Mouse (Mus musculus) Muller cell, postnatal 12 days (primary cell): ENCODE measurements at regions not wholly inside any gene's neighbourhood (a gene's known extent, or its start where the extent isn't known, plus 50 kb on each side); places are given as distances from the start of the nearest gene placed in this dataset.
"Not testable (repeated sequence)": the region's sequence is repeated elsewhere in the genome, so short reads cannot be mapped to it uniquely, and the experiment has no call there.

Source experiments
- DNase-seq: peaks from one replicate; pipeline ENCODE4 v3.0.0-alpha.2; 2015; ENCODE audit errors: inconsistent ontology term

DNA sequence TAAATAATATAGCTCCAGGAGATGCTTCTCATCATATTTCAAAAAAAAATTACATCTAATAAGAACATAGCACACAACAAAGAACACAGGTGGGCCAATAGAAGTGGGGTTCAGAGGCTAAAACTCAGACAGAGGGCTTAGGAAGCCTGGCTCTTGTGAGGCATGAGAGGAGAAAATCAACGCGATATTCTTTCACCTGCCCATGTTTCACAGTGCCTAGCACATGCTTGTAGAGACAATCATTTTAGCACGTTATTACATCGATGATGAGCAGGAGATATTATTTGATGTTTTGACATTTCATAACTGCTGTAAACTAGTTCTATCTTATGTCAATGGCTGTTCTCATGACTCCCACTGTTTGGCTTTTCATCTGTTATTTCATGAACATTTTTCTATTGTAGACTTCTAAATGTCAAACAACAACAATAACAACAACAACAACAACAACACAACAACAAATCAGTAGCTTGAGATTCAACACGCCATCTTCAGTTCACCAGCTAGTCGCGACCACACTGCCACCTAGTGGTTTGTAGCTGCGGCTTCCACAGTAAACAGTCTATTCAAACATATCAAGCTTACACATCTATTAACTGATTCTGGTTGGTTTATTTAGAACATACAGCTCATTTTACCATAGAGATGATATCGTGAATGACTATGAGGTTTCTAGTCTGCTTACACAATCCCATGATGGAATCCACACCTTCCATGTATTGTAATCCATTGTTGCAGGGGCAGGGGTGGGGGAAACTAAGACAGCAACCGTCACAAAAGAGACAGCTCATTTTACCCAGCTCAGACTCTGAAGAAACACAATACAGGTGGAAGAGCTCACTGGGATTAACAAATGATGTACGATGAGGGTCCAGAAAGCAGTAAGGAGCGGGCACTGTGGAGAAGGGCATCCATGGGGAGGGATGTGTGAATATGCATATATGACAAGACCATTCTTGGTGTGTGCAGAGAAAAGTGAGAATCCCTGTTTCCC lies 60.5 kb upstream of the Tmem200a start:
- peak; percentile 27 for DNase-seq

DNA sequence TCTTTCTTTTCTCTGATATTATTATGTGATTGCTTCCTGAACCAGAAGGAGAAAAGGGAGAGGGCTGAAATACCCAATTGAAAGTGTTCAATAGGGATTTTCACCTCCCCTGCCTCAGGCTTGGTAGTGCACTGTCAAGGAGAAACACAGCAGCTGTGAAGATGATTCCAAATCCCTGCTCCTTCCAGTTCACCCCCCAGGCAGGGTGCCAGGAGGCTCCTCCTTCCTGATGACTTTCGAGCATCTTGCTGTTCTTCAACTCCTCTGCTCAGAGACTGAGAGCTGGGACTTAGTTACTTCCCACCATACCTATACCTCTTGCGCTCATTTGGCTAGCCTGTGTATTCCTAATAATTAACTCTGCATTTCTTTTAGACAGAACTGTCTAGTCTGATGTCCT lies 73.7 kb upstream of the Tmem200a start:
- no peak for DNase-seq

DNA sequence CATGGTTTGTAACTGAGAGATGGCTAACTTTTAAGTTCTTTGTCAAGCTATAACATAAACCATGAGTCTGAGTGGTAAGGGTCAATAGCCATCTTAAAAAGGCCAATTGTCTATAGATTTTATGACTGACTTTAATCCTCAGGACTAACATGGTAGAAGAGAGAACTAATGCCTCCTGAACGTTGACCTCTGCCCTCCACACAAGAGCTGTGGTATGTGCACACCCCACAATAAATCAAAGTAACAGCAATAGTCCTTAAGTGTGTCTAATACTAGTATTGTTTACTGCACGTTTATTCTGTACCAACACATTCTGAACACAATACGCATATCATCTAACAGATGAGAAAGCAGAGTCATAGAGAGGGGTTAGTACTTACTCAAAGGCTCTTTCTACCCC lies 70.7 kb upstream of the Samd3 start:
- DNase-seq: no peak

DNA sequence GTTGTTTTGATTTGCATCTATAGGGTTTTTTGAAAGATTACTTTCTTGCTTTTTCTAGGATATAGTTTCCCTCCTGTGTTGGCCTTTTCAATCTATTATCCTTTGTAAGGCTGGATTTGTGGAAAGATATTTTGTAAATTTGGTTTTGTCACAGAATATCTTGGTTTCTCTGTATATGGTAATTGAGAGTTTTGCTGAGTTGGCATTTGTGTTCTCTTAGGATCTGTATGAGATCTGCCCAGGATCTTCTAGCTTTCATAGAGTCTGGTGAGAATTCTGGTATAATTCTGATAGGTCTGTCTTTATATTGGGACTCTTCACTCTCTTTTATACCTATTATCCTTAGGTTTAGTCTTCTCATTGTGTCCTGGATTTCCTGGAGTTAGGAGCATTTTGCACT lies 68.4 kb upstream of the Samd3 start:
- not testable (repeated sequence) for DNase-seq

DNA sequence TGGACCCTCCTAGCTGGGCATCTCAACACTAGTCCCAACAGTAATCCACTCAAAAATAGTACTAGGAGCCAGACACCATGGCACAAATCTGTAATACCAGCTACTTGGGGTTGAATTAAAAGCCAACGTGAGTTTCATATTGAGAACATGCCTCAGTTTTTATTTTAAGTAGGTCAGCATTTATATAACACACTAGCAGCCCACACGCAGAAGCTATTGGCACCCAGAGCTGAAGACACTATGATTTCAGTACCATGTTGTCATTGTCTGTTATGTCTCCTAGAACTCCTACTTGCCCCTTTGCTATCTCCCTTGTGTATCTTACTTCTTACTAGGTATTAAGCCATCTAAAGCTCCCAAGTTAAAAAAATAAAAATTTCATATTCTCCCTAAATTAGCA lies 65.0 kb upstream of the Samd3 start:
- no peak for DNase-seq

DNA sequence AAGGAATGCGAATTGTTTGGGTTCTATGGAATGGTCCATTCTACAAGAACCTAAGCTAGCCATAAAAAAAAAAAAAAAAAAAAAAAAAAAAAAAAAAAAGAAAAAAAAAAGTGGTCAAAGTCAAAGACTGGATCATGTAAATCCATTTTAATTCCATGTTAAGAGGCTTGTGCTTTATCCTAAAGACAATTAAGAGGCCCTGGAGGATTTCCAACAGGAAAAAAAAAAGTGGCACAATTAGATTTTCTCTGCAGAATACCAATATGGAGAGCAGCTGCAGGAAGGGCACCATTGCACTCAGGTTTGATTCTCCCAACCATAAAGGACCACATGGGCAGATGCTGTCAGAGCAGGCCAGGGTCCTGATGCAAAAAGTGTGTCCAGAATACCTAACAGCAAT lies 51.9 kb upstream of the Samd3 start:
- DNase-seq: no peak

DNA sequence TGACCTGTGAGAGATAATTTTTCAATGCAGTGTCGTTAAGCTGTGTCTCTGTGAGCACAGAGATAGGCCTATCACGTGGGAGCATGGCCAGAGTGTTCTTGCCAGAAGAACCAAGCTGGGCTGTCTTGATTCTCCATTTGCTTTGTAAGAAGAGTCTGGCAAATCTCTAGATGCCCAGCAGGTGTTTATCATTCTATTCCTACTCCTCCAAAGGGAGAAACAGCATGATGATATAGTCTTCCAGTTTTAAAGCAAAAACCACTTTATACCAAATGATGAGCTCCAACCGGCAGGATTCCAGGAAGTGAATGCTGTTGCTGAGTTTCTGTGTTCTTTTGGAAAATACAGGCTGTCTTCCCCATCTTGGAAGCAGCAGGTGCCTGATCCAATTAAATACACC lies 51.2 kb upstream of the Samd3 start:
- no peak for DNase-seq
